Mouse (Mus musculus): ENCODE data around the gene Cyp4f14.
"Not testable (repeated sequence)": the region's sequence is repeated elsewhere in the genome, so short reads cannot be mapped to it uniquely, and the experiment has no call there.

DNA sequence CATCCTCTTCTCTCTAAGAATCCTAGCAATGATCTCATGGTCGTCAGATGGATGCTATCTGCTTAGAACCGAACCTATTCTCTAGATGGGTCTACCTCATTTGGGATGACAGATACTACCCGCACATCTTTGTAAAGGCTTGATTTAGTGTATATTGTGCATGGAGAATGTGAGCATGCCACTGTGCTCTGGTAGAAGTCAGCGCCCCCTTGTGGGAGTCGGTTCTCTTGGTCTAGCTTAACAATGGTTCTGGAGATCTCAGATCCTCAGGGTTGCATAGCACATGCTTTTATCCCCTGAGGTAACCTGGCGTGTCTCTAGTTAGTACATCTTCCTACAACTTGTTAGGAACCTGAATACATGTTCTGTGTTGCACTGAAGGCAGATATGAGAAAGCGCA is 49.9 kb downstream of the Cyp4f14 start:
- not testable (repeated sequence) for TF ChIP-seq CTCF (IDR thresholded peaks at IDR 0.05; ENCODE audit: control insufficient read depth, insufficient read depth, low read length); POLR2A (IDR thresholded peaks at IDR 0.05; ENCODE audit: borderline replicate concordance, control insufficient read depth, low read depth, low read length)

Data from bone marrow, adult 2 months (tissue).